Mouse (Mus musculus) erythroblast, embryonic 14.5 days (primary cell): ENCODE measurements around the gene Plekhf1.

Experiments
- GATA1 ChIP-seq: IDR thresholded peaks from 2 replicates; pipeline ENCODE4 v1.6.1; 2012; ENCODE audit warnings: low read length, inconsistent platforms, mixed read lengths
- TAL1 ChIP-seq: IDR thresholded peaks from 3 replicates; pipeline ENCODE4 v1.6.1; 2012; ENCODE audit warnings: low read length, inconsistent platforms, mixed read lengths

- TF ChIP-seq GATA1 (no peak), TAL1 (no peak)
Measured at GRCm38 (mm10) chr7:38226226-38226625, 1.6 kb downstream of the Plekhf1 start.
